Mouse (Mus musculus) neural tube, embryonic 14.5 days (tissue): ENCODE data around the gene Dab1. TPM values are rescaled to one million over a fixed set of nuclear protein-coding genes. Genes with fewer than 3 reads are reported as not detected.

ENCODE experiments used
- ATAC-seq: fragments of 200-750 bp; cut with Nextera tagmentation; 2 replicates; pipeline ENCODE4 v1.8.0; 2017; ENCODE audit warnings: low read depth, mild to moderate bottlenecking, moderate TSS enrichment, moderate library complexity
- H3K27ac ChIP-seq: fragments of 300-500 bp; sonication (generic); 2 replicates; pipeline ENCODE4 v1.5.1; 2014; ENCODE audit warnings: low read depth, mild to moderate bottlenecking, control low read depth, low read length, moderate library complexity, mixed read lengths
- H3K27me3 ChIP-seq: fragments of 300-500 bp; sonication (generic); 2 replicates; pipeline ENCODE4 v1.6.1; 2014; ENCODE audit warnings: low read length; ENCODE audit not compliant: control insufficient read depth, insufficient read depth
- H3K36me3 ChIP-seq: fragments of 300-500 bp; sonication (generic); 2 replicates; pipeline ENCODE4 v1.6.1; 2014; ENCODE audit warnings: low read length, mixed read lengths; ENCODE audit not compliant: control insufficient read depth, insufficient read depth
- H3K4me1 ChIP-seq: fragments of 300-500 bp; sonication (generic); 2 replicates; pipeline ENCODE4 v1.6.1; 2014; ENCODE audit warnings: low read length; ENCODE audit not compliant: control insufficient read depth, insufficient read depth
- H3K4me2 ChIP-seq: fragments of 300-500 bp; sonication (generic); 2 replicates; pipeline ENCODE4 v1.6.1; 2014; ENCODE audit warnings: mild to moderate bottlenecking, low read depth, low read length, control low read depth
- H3K4me3 ChIP-seq: fragments of 300-500 bp; sonication (generic); 2 replicates; pipeline ENCODE4 v1.5.1; 2014; ENCODE audit warnings: low read depth, low read length, control low read depth, mixed read lengths
- H3K9ac ChIP-seq: fragments of 300-500 bp; sonication (generic); replicated peaks from 2 replicates; pipeline ENCODE4 v1.6.1; 2014; ENCODE audit warnings: low read depth, mild to moderate bottlenecking, control low read depth, low read length, mixed read lengths
- H3K9me3 ChIP-seq: fragments of 300-500 bp; sonication (generic); 2 replicates; pipeline ENCODE4 v1.6.1; 2016; ENCODE audit warnings: low read length; ENCODE audit not compliant: control insufficient read depth
- WGBS: fragments of 180-500 bp; shearing (Covaris S2); extraction: QIAGEN DNeasy Blood & Tissue Kit; methylation state at CpG from one replicate; pipeline ENCODE4 v1.1.7; 2014; 5-methylcytosine and 5-hydroxymethylcytosine counted together
- polyA plus RNA-seq: library from polyadenylated mRNA; unstranded; fragments of >200 nt; fragmentation: Nextera tagmentation; extraction: Ambion mirVana; gene quantifications from 2 replicates; pipeline ENCODE4 v1.2.1, GENCODE M21; 2014

Dab1 gene
- polyA plus RNA-seq, 1 experiment from 2014 or later, result 58.0 TPM

- no peak for ATAC-seq
- no peak overlapping the region for H3K27ac ChIP-seq
- no peak overlapping the region for H3K4me2 ChIP-seq
- H3K36me3 ChIP-seq, result no peaks in the 10 kb centered on the region
- no peaks in the 10 kb centered on the region for H3K27me3 ChIP-seq
- H3K4me1 ChIP-seq, result 0 out of 2 replicates have a peak, but pooled peaks cover 2% of the 10 kb centered on the region
- H3K4me3 ChIP-seq, result no peak overlapping the region
- no peaks in the 10 kb centered on the region for H3K9me3 ChIP-seq
- no peak overlapping the region for H3K9ac ChIP-seq
- WGBS, result 85% methylated on average over 8 of the region's 8 CpGs
Measured at GRCm38 (mm10) chr4:104512513-104512912, 893.4 kb downstream of the Dab1 start.

DNA sequence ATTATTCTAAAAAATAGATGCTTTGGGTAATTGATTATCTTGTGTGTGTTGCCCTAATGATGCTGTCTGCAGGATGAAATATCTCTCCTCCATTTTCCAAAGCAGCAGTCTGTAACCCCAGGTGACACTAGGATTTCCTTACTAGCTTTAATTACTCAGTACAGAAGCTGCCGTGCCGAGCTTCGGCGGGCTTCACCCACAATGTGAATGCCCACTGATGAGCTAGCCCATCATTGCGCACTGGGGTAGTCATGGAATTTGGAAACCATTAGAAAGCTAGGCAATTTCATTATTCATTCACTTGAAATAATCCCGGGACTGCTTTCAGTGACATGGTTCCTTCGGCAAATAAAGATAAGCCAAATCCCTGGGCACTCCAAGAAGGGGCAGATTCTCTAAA, 894.5 kb downstream of the Dab1 start:
- no peaks in the 10 kb centered on the region for H3K27me3 ChIP-seq
- ATAC-seq, result 0 out of 2 replicates have a peak, but pooled peaks have one; percentile 58
- H3K4me1 ChIP-seq, result 0 out of 2 replicates have a peak, but pooled peaks cover 2% of the 10 kb centered on the region
- H3K4me3 ChIP-seq, result no peak overlapping the region
- H3K9me3 ChIP-seq, result no peaks in the 10 kb centered on the region
- H3K9ac ChIP-seq, result no peak overlapping the region
- H3K4me2 ChIP-seq, result peak overlapping the region; percentile 9; the same call in 1 of the 2 replicates
- WGBS, result 37% methylated on average over 7 of the region's 7 CpGs
- no peaks in the 10 kb centered on the region for H3K36me3 ChIP-seq
- no peak overlapping the region for H3K27ac ChIP-seq

GRCm38 (mm10) chr4:104514568-104515000, 895.4 kb downstream of the Dab1 start:
- no peak overlapping the region for H3K9ac ChIP-seq
- no peaks in the 10 kb centered on the region for H3K36me3 ChIP-seq
- no peaks in the 10 kb centered on the region for H3K9me3 ChIP-seq
- peak; percentile 54; the same call in 1 of the 2 replicates for ATAC-seq
- H3K27ac ChIP-seq, result no peak overlapping the region
- H3K27me3 ChIP-seq, result no peaks in the 10 kb centered on the region
- 4% methylated on average over 10 of the region's 10 CpGs for WGBS
- H3K4me2 ChIP-seq, result no peak overlapping the region; the same call in 1 of the 2 replicates
- 0 out of 2 replicates have a peak, but pooled peaks cover 2% of the 10 kb centered on the region for H3K4me1 ChIP-seq
- H3K4me3 ChIP-seq, result no peak overlapping the region

GRCm38 (mm10) chr4:104515681-104516080, 896.5 kb downstream of the Dab1 start:
- H3K4me1 ChIP-seq, result 0 out of 2 replicates have a peak, but pooled peaks cover 2% of the 10 kb centered on the region
- WGBS, result 72% methylated on average over 4 of the region's 5 CpGs
- no peak overlapping the region for H3K4me2 ChIP-seq
- no peaks in the 10 kb centered on the region for H3K9me3 ChIP-seq
- no peak overlapping the region for H3K27ac ChIP-seq
- H3K36me3 ChIP-seq, result no peaks in the 10 kb centered on the region
- H3K4me3 ChIP-seq, result no peak overlapping the region
- no peak for ATAC-seq
- H3K9ac ChIP-seq, result no peak overlapping the region
- no peaks in the 10 kb centered on the region for H3K27me3 ChIP-seq

GRCm38 (mm10) chr4:104522324-104522723, 903.2 kb downstream of the Dab1 start:
- Histone ChIP-seq H3K36me3 (no peaks in the 10 kb centered on the region), H3K9ac (no peak overlapping the region), H3K4me2 (no peak overlapping the region), H3K4me1 (no peaks in the 10 kb centered on the region), H3K27me3 (no peaks in the 10 kb centered on the region), H3K9me3 (no peaks in the 10 kb centered on the region), H3K27ac (no peak overlapping the region), H3K4me3 (no peak overlapping the region)
- 54% methylated on average over 8 of the region's 8 CpGs for WGBS
- ATAC-seq, result no peak

- Histone ChIP-seq H3K4me2 (no peak overlapping the region), H3K27me3 (no peaks in the 10 kb centered on the region), H3K4me1 (no peaks in the 10 kb centered on the region), H3K27ac (no peak overlapping the region), H3K4me3 (no peak overlapping the region), H3K36me3 (no peaks in the 10 kb centered on the region), H3K9ac (no peak overlapping the region), H3K9me3 (no peaks in the 10 kb centered on the region)
- ATAC-seq, result no peak
- WGBS, result 77% methylated on average over 7 of the region's 7 CpGs
Measured at GRCm38 (mm10) chr4:104523776-104524175, 904.6 kb downstream of the Dab1 start.

GRCm38 (mm10) chr4:104529905-104530646, 910.9 kb downstream of the Dab1 start:
- Histone ChIP-seq H3K36me3 (no peaks in the 10 kb centered on the region), H3K9ac (no peak overlapping the region), H3K9me3 (no peaks in the 10 kb centered on the region), H3K4me1 (no peaks in the 10 kb centered on the region), H3K4me2 (no peak overlapping the region), H3K27me3 (no peaks in the 10 kb centered on the region), H3K27ac (no peak overlapping the region), H3K4me3 (no peak overlapping the region)
- no peak for ATAC-seq
- WGBS, result 69% methylated on average over 4 of the region's 4 CpGs

- no peaks in the 10 kb centered on the region for H3K4me1 ChIP-seq
- no peak for ATAC-seq
- 84% methylated on average over 4 of the region's 4 CpGs for WGBS
Measured at GRCm38 (mm10) chr4:104532846-104533245, 913.7 kb downstream of the Dab1 start.

GRCm38 (mm10) chr4:104538420-104538819, 919.3 kb downstream of the Dab1 start:
- H3K9ac ChIP-seq, result no peak overlapping the region
- no peaks in the 10 kb centered on the region for H3K4me1 ChIP-seq
- no peaks in the 10 kb centered on the region for H3K9me3 ChIP-seq
- no peak overlapping the region for H3K27ac ChIP-seq
- ATAC-seq, result no peak
- WGBS, result 81% methylated on average over 3 of the region's 3 CpGs
- no peaks in the 10 kb centered on the region for H3K27me3 ChIP-seq
- no peaks in the 10 kb centered on the region for H3K36me3 ChIP-seq
- H3K4me2 ChIP-seq, result no peak overlapping the region
- no peak overlapping the region for H3K4me3 ChIP-seq

More at GRCm38 (mm10) chr4:104532846-104533245, 913.7 kb downstream of the Dab1 start:
- no peaks in the 10 kb centered on the region for H3K36me3 ChIP-seq
- no peak overlapping the region for H3K9ac ChIP-seq
- no peak overlapping the region for H3K4me2 ChIP-seq
- H3K4me3 ChIP-seq, result no peak overlapping the region
- no peaks in the 10 kb centered on the region for H3K9me3 ChIP-seq
- no peaks in the 10 kb centered on the region for H3K27me3 ChIP-seq
- no peak overlapping the region for H3K27ac ChIP-seq
